Mouse (Mus musculus): ENCODE results near the gene Fut7. TPM values are rescaled to one million over a fixed set of nuclear protein-coding genes. Genes with fewer than 3 reads are reported as not detected.

Gene Fut7
- total and polyA plus RNA-seq, 3 experiments, result 0.17 to 0.57 (median 0.17) TPM

GRCm38 (mm10) chr2:25431308-25431855 is 8.3 kb downstream of the Fut7 start:
- TF ChIP-seq ZC3H11A (IDR thresholded peaks at IDR 0.05; ENCODE audit: low read depth, low read length), result no peak
- TF ChIP-seq SMC3 (IDR thresholded peaks at IDR 0.05; ENCODE audit: low read depth, low read length), result no peak
- TF ChIP-seq TBP (conservative IDR thresholded peaks at IDR 0.05; ENCODE audit: low read depth, low read length), result no peak
- TF ChIP-seq POLR2A (IDR thresholded peaks at IDR 0.05; ENCODE audit: low read depth, low read length), result no peak
- TF ChIP-seq MEF2A (IDR thresholded peaks at IDR 0.05; ENCODE audit: borderline replicate concordance, low read depth, low read length), result no peak
- no peak for TF ChIP-seq MAX (IDR thresholded peaks at IDR 0.05; ENCODE audit: low read length)
- TF ChIP-seq TCF12 (IDR thresholded peaks at IDR 0.05; ENCODE audit: low read depth, low read length), result no peak
- TF ChIP-seq KAT2A (IDR thresholded peaks at IDR 0.05; ENCODE audit: insufficient replicate concordance, low read length), result no peak
- TF ChIP-seq GABPA (IDR thresholded peaks at IDR 0.05; ENCODE audit: insufficient replicate concordance, low read depth, low read length), result no peak
- TF ChIP-seq NRF1 (IDR thresholded peaks at IDR 0.05; ENCODE audit: low read depth, low read length), result no peak
- no peak for TF ChIP-seq ETS1 (conservative IDR thresholded peaks at IDR 0.05; ENCODE audit: low read depth, low read length)
- no peak for TF ChIP-seq ZMIZ1 (IDR thresholded peaks at IDR 0.05; ENCODE audit: low read depth, low read length)
- no peak for TF ChIP-seq UBTF (IDR thresholded peaks at IDR 0.05; ENCODE audit: low read depth, low read length)
- no peak for TF ChIP-seq NELFE (IDR thresholded peaks at IDR 0.05; ENCODE audit: low read depth, low read length)
- TF ChIP-seq JUN (IDR thresholded peaks at IDR 0.05; ENCODE audit: insufficient read depth, low read depth, low read length), result no peak
- no peak for TF ChIP-seq POLR2AphosphoS2 (IDR thresholded peaks at IDR 0.05; ENCODE audit: low read depth, low read length)
- TF ChIP-seq CTCF (conservative IDR thresholded peaks at IDR 0.05 in 1 of 2, IDR thresholded peaks at IDR 0.05 in 1 of 2; ENCODE audit: low read depth in 2 of 2, low read length in 2 of 2), result no peak
- no peak for TF ChIP-seq MXI1 (IDR thresholded peaks at IDR 0.05; ENCODE audit: low read depth, low read length)
- no peaks in the 10 kb centered on the region for H3K27me3 ChIP-seq (replicated peaks)
- dilution Hi-C loops (cut with MboI; ENCODE audit: extremely low pct_ligation_motif_present, extremely low pct_unique_long_range_greater_than_20kb, low sequenced_read_pairs) (no loop called here), in situ Hi-C loops (cut with MboI; ENCODE audit: low pct_ligation_motif_present, low pct_unique_long_range_greater_than_20kb, low sequenced_read_pairs) (loop anchor here (5.0 kb wide), 1 partner anchor 46 kb away; no protein-coding TSS in a partner anchor)
- no peak overlapping the region for H3K27ac ChIP-seq (ENCODE audit: insufficient read depth, low read depth)
- H3K36me3 ChIP-seq (replicated peaks in 1 of 2; ENCODE audit: control insufficient read depth in 1 of 2, insufficient read depth in 1 of 2, low read length in 1 of 2), result peaks cover 15 to 61% of the 10 kb centered on the region in 2 experiments
- no peak overlapping the region for H3K4me3 ChIP-seq (replicated peaks in 1 of 3; ENCODE audit: low read depth in 2 of 3, low read length in 2 of 3, poor library complexity in 1 of 3)
- peaks cover 25 to 36% of the 10 kb centered on the region in 2 experiments for H3K4me1 ChIP-seq (ENCODE audit: control insufficient read depth in 1 of 2, insufficient read depth in 2 of 2)
- no peaks in the 10 kb centered on the region for H3K9me3 ChIP-seq (replicated peaks; ENCODE audit: low read length)
- no peaks in the 10 kb centered on the region for H3K79me2 ChIP-seq (replicated peaks; ENCODE audit: control insufficient read depth, extremely low read depth, insufficient read depth, poor library complexity, severe bottlenecking)
- no peak overlapping the region for H3K9ac ChIP-seq (ENCODE audit: insufficient read depth, low read depth)
- no peak overlapping the region for H3K4me2 ChIP-seq (ENCODE audit: insufficient read depth, low read depth, poor library complexity, severe bottlenecking)
- no peak for DNase-seq (ENCODE audit: extremely low read depth)

GRCm38 (mm10) chr2:25432326-25433098 is 9.4 kb downstream of the Fut7 start:
- Histone ChIP-seq H3K9ac (ENCODE audit: insufficient read depth, low read depth) (no peak overlapping the region), H3K4me3 (replicated peaks in 1 of 3; ENCODE audit: low read depth in 2 of 3, low read length in 2 of 3, poor library complexity in 1 of 3) (no peak overlapping the region), H3K27ac (ENCODE audit: insufficient read depth, low read depth) (no peak overlapping the region), H3K79me2 (replicated peaks; ENCODE audit: control insufficient read depth, extremely low read depth, insufficient read depth, poor library complexity, severe bottlenecking) (no peaks in the 10 kb centered on the region), H3K9me3 (replicated peaks; ENCODE audit: low read length) (no peaks in the 10 kb centered on the region), H3K36me3 (replicated peaks in 1 of 2; ENCODE audit: control insufficient read depth in 1 of 2, insufficient read depth in 1 of 2, low read length in 1 of 2) (peaks cover 26 to 72% of the 10 kb centered on the region in 2 experiments), H3K27me3 (replicated peaks) (no peaks in the 10 kb centered on the region), H3K4me1 (ENCODE audit: control insufficient read depth in 1 of 2, insufficient read depth in 2 of 2) (peaks cover 16 to 25% of the 10 kb centered on the region in 2 experiments), H3K4me2 (ENCODE audit: insufficient read depth, low read depth, poor library complexity, severe bottlenecking) (no peak overlapping the region)
- no peak for DNase-seq (ENCODE audit: extremely low read depth)
- dilution Hi-C loops (cut with MboI; ENCODE audit: extremely low pct_ligation_motif_present, extremely low pct_unique_long_range_greater_than_20kb, low sequenced_read_pairs), result no loop called here
- TF ChIP-seq CTCF (conservative IDR thresholded peaks at IDR 0.05 in 1 of 2, IDR thresholded peaks at IDR 0.05 in 1 of 2; ENCODE audit: low read depth in 2 of 2, low read length in 2 of 2) (no peak), ZC3H11A (IDR thresholded peaks at IDR 0.05; ENCODE audit: low read depth, low read length) (no peak), RAD21 (IDR thresholded peaks at IDR 0.05; ENCODE audit: low read depth, low read length) (no peak), ETS1 (conservative IDR thresholded peaks at IDR 0.05; ENCODE audit: low read depth, low read length) (no peak), CHD2 (IDR thresholded peaks at IDR 0.05; ENCODE audit: low read length) (no peak), TBP (conservative IDR thresholded peaks at IDR 0.05; ENCODE audit: low read depth, low read length) (no peak), NELFE (IDR thresholded peaks at IDR 0.05; ENCODE audit: low read depth, low read length) (no peak), MEF2A (IDR thresholded peaks at IDR 0.05; ENCODE audit: borderline replicate concordance, low read depth, low read length) (no peak), PAX5 (IDR thresholded peaks at IDR 0.05; ENCODE audit: low read length) (no peak), JUND (conservative IDR thresholded peaks at IDR 0.05; ENCODE audit: low read depth, low read length) (no peak), GABPA (IDR thresholded peaks at IDR 0.05; ENCODE audit: insufficient replicate concordance, low read depth, low read length) (no peak), ZNF384 (IDR thresholded peaks at IDR 0.05; ENCODE audit: low read depth, low read length) (no peak), E2F4 (IDR thresholded peaks at IDR 0.05; ENCODE audit: insufficient replicate concordance, low read depth, low read length) (no peak), IRF4 (IDR thresholded peaks at IDR 0.05; ENCODE audit: low read depth, low read length) (no peak), SIN3A (IDR thresholded peaks at IDR 0.05; ENCODE audit: low read length) (no peak), MAFK (IDR thresholded peaks at IDR 0.05; ENCODE audit: insufficient replicate concordance, low read length) (no peak), RCOR1 (conservative IDR thresholded peaks at IDR 0.05; ENCODE audit: low read depth, low read length) (no peak), EP300 (IDR thresholded peaks at IDR 0.05; ENCODE audit: low read length) (no peak), MXI1 (IDR thresholded peaks at IDR 0.05; ENCODE audit: low read depth, low read length) (no peak), ZMIZ1 (IDR thresholded peaks at IDR 0.05; ENCODE audit: low read depth, low read length) (no peak)
- in situ Hi-C loops (cut with MboI; ENCODE audit: low pct_ligation_motif_present, low pct_unique_long_range_greater_than_20kb, low sequenced_read_pairs), result loop anchor here (5.0 kb wide), 1 partner anchor 45 kb away; no protein-coding TSS in a partner anchor

Data from CH12.LX (cell line).